Mouse (Mus musculus) macrophage (primary cell): Measurements from ENCODE around the gene Zfp618. TPM values are rescaled to one million over a fixed set of nuclear protein-coding genes. Genes with fewer than 3 reads are reported as not detected.

Source experiments
- H3K27ac ChIP-seq: fragments of 350-480 bp; formaldehyde crosslinking; 2 replicates; pipeline ENCODE4 v1.9.0; 2021
- H3K36me3 ChIP-seq: fragments of 350-480 bp; formaldehyde crosslinking; 2 replicates; pipeline ENCODE4 v1.9.0; 2021; ENCODE audit errors: inconsistent target
- H3K4me3 ChIP-seq: fragments of 350-480 bp; formaldehyde crosslinking; 2 replicates; pipeline ENCODE4 v1.9.0; 2021; ENCODE audit errors: inconsistent target
- H3K79me2 ChIP-seq: fragments of 350-480 bp; formaldehyde crosslinking; 2 replicates; pipeline ENCODE4 v1.9.0; 2021; ENCODE audit errors: inconsistent target
- WGBS: methylation state at CpG from one replicate; pipeline ENCODE4 v1.1.7; 2026; ENCODE audit warnings: inconsistent platforms; ENCODE audit not compliant: missing documents; 5-methylcytosine and 5-hydroxymethylcytosine counted together
- polyA plus RNA-seq: library from polyadenylated mRNA; stranded (reverse); fragments of 250-400 nt; gene quantifications from 3 replicates; pipeline ENCODE4 v1.2.4, GENCODE M21; 2018; ENCODE audit warnings: inconsistent platforms
- total RNA-seq, 78 experiments: library from RNA; depleted of rRNA; stranded (reverse); fragments of 250-400 nt; gene quantifications; 1 replicate in 9 of 78; 2 replicates in 24 of 78; 3 replicates in 43 of 78; 4 replicates in 2 of 78; pipeline ENCODE4 v1.2.4; 2018; ENCODE audit warnings: inconsistent platforms in 56 of 78

Gene Zfp618
- total RNA-seq (2018; cell fraction: chromatin; rRNA removed) = under 1 TPM in 1 of 26 experiments, not detected in 25; 0.63 TPM
- not detected for total RNA-seq (2018; cell fraction: cytosol; rRNA removed)
- not detected for total RNA-seq (2018; cell fraction: nucleus; rRNA removed)
- polyA plus RNA-seq = 0.05 TPM in 1 of 3 replicates, not detected in the others

GRCm38 (mm10) chr4:62965497-62966302 lies at the start of gene Zfp618:
Zfp618 (plus strand) TSS chr4:62965573.
- Histone ChIP-seq H3K79me2 (no peaks in the 10 kb centered on the region), H3K27ac (no peak within 1 kb of the TSS), H3K4me3 (no peak within 1 kb of the TSS; the same call in 1 of the 2 replicates), H3K36me3 (no peaks in the 10 kb centered on the region)
- WGBS = under 1% methylated on average over 53 of the region's 86 CpGs

GRCm38 (mm10) chr4:62917056-62917455 lies 48.3 kb upstream of the Zfp618 start:
- H3K27ac ChIP-seq = no peak overlapping the region
- no peaks in the 10 kb centered on the region for H3K36me3 ChIP-seq
- no peak overlapping the region for H3K4me3 ChIP-seq
- 94% methylated on average over 7 of the region's 8 CpGs for WGBS
- no peaks in the 10 kb centered on the region for H3K79me2 ChIP-seq

GRCm38 (mm10) chr4:62933798-62934197 lies 31.6 kb upstream of the Zfp618 start:
- Histone ChIP-seq H3K79me2 (no peaks in the 10 kb centered on the region), H3K27ac (no peak overlapping the region), H3K36me3 (no peaks in the 10 kb centered on the region), H3K4me3 (no peak overlapping the region)
- WGBS = 89% methylated on average over 4 of the region's 4 CpGs

GRCm38 (mm10) chr4:62935589-62936218 lies 29.7 kb upstream of the Zfp618 start:
- 92% methylated on average over 11 of the region's 11 CpGs for WGBS
- Histone ChIP-seq H3K27ac (no peak overlapping the region), H3K4me3 (no peak overlapping the region), H3K36me3 (no peaks in the 10 kb centered on the region), H3K79me2 (no peaks in the 10 kb centered on the region)

GRCm38 (mm10) chr4:62941961-62942892 lies 23.1 kb upstream of the Zfp618 start:
- H3K4me3 ChIP-seq = no peak overlapping the region
- no peaks in the 10 kb centered on the region for H3K36me3 ChIP-seq
- 84% methylated on average over 14 of the region's 14 CpGs for WGBS
- H3K27ac ChIP-seq = no peak overlapping the region
- H3K79me2 ChIP-seq = no peaks in the 10 kb centered on the region

- 67% methylated on average over 4 of the region's 4 CpGs for WGBS
- Histone ChIP-seq H3K27ac (no peak overlapping the region), H3K79me2 (no peaks in the 10 kb centered on the region), H3K36me3 (no peaks in the 10 kb centered on the region), H3K4me3 (no peak overlapping the region)
Measured at GRCm38 (mm10) chr4:62944326-62944879, 21.0 kb upstream of the Zfp618 start.

GRCm38 (mm10) chr4:62963806-62964205 lies 1.6 kb upstream of the Zfp618 start:
- WGBS = 95% methylated on average over 3 of the region's 4 CpGs
- Histone ChIP-seq H3K4me3 (no peak overlapping the region), H3K79me2 (no peaks in the 10 kb centered on the region), H3K27ac (no peak overlapping the region), H3K36me3 (no peaks in the 10 kb centered on the region)

GRCm38 (mm10) chr4:62964844-62965496 lies 403 bp upstream of the Zfp618 start:
- Histone ChIP-seq H3K27ac (no peak overlapping the region), H3K4me3 (no peak overlapping the region), H3K36me3 (no peaks in the 10 kb centered on the region), H3K79me2 (no peaks in the 10 kb centered on the region)
- WGBS = 8% methylated on average over 35 of the region's 52 CpGs

- no peak overlapping the region for H3K27ac ChIP-seq
- H3K36me3 ChIP-seq = no peaks in the 10 kb centered on the region
- H3K4me3 ChIP-seq = no peak overlapping the region
- no peaks in the 10 kb centered on the region for H3K79me2 ChIP-seq
- 7% methylated on average over 5 of the region's 5 CpGs for WGBS
Measured at GRCm38 (mm10) chr4:62969526-62969925, 4.2 kb downstream of the Zfp618 start.

GRCm38 (mm10) chr4:62971991-62972390 lies 6.6 kb downstream of the Zfp618 start:
- H3K79me2 ChIP-seq = no peaks in the 10 kb centered on the region
- no peak overlapping the region for H3K4me3 ChIP-seq
- no peaks in the 10 kb centered on the region for H3K36me3 ChIP-seq
- no peak overlapping the region for H3K27ac ChIP-seq
- 83% methylated on average over 1 of the region's 1 CpGs for WGBS

GRCm38 (mm10) chr4:62973086-62973485 lies 7.7 kb downstream of the Zfp618 start:
- WGBS = 88% methylated on average over 3 of the region's 3 CpGs
- no peaks in the 10 kb centered on the region for H3K79me2 ChIP-seq
- H3K4me3 ChIP-seq = no peak overlapping the region
- no peak overlapping the region for H3K27ac ChIP-seq
- no peaks in the 10 kb centered on the region for H3K36me3 ChIP-seq

GRCm38 (mm10) chr4:62974901-62975300 lies 9.5 kb downstream of the Zfp618 start:
- Histone ChIP-seq H3K4me3 (no peak overlapping the region), H3K79me2 (no peaks in the 10 kb centered on the region), H3K27ac (no peak overlapping the region), H3K36me3 (no peaks in the 10 kb centered on the region)
- WGBS = 93% methylated on average over 2 of the region's 2 CpGs

- H3K27ac ChIP-seq = no peak overlapping the region
- WGBS = 91% methylated on average over 6 of the region's 6 CpGs
- no peaks in the 10 kb centered on the region for H3K79me2 ChIP-seq
- H3K36me3 ChIP-seq = no peaks in the 10 kb centered on the region
- no peak overlapping the region for H3K4me3 ChIP-seq
Measured at GRCm38 (mm10) chr4:62975541-62975940, 10.2 kb downstream of the Zfp618 start.

- no peaks in the 10 kb centered on the region for H3K79me2 ChIP-seq
- H3K4me3 ChIP-seq = no peak overlapping the region
- 90% methylated on average over 6 of the region's 6 CpGs for WGBS
Measured at GRCm38 (mm10) chr4:62977454-62977853, 12.1 kb downstream of the Zfp618 start.

More at GRCm38 (mm10) chr4:62977454-62977853, 12.1 kb downstream of the Zfp618 start:
- Histone ChIP-seq H3K27ac (no peak overlapping the region), H3K36me3 (no peaks in the 10 kb centered on the region)
